Mouse (Mus musculus) embryonic facial prominence, embryonic 14.5 days (tissue): ENCODE measurements around the gene Socs1. TPM values are rescaled to one million over a fixed set of nuclear protein-coding genes. Genes with fewer than 3 reads are reported as not detected.
A peak's percentile ranks its signal among the peaks of the same experiment; 100 is the strongest.
"Not testable (repeated sequence)": the region's sequence is repeated elsewhere in the genome, so short reads cannot be mapped to it uniquely, and the experiment has no call there.

ENCODE experiments used
- ATAC-seq: fragments of 200-750 bp; cut with Nextera tagmentation; 2 replicates; pipeline ENCODE4 v1.8.0; 2017; ENCODE audit warnings: low read depth, moderate number of reproducible peaks, moderate TSS enrichment
- DNase-seq: peaks from one replicate; pipeline ENCODE4 v3.0.0-alpha.2; 2015; ENCODE audit warnings: low spot score
- H3K27ac ChIP-seq: fragments of 300-500 bp; sonication (generic); replicated peaks from 2 replicates; pipeline ENCODE4 v1.5.1; 2014; ENCODE audit warnings: low read depth, mild to moderate bottlenecking, low read length, moderate library complexity
- H3K27me3 ChIP-seq: fragments of 300-500 bp; sonication (generic); replicated peaks from 2 replicates; pipeline ENCODE4 v1.6.1; 2014; ENCODE audit warnings: low read length; ENCODE audit not compliant: control insufficient read depth, insufficient read depth
- H3K36me3 ChIP-seq: fragments of 300-500 bp; sonication (generic); 2 replicates; pipeline ENCODE4 v1.6.1; 2014; ENCODE audit warnings: low read length, mixed read lengths; ENCODE audit not compliant: control insufficient read depth, insufficient read depth
- H3K4me1 ChIP-seq: fragments of 300-500 bp; sonication (generic); 2 replicates; pipeline ENCODE4 v1.6.1; 2014; ENCODE audit warnings: antibody characterized with exemption, low read length; ENCODE audit not compliant: control insufficient read depth, insufficient read depth
- H3K4me2 ChIP-seq: fragments of 300-500 bp; sonication (generic); 2 replicates; pipeline ENCODE4 v1.6.1; 2014; ENCODE audit warnings: low read depth, mild to moderate bottlenecking, low read length, moderate library complexity, mixed read lengths
- H3K4me3 ChIP-seq: fragments of 300-500 bp; sonication (generic); 2 replicates; pipeline ENCODE4 v1.5.1; 2014; ENCODE audit warnings: low read depth, mild to moderate bottlenecking, low read length
- H3K9ac ChIP-seq: fragments of 300-500 bp; sonication (generic); 2 replicates; pipeline ENCODE4 v1.6.1; 2014; ENCODE audit warnings: low read depth, mild to moderate bottlenecking, low read length, moderate library complexity, mixed read lengths
- H3K9me3 ChIP-seq: fragments of 300-500 bp; sonication (generic); 2 replicates; pipeline ENCODE4 v1.6.1; 2016; ENCODE audit warnings: low read length; ENCODE audit not compliant: control insufficient read depth
- WGBS: fragments of 180-500 bp; shearing (Covaris S2); extraction: QIAGEN DNeasy Blood & Tissue Kit; methylation state at CpG from one replicate; pipeline ENCODE4 v1.1.7; 2014; 5-methylcytosine and 5-hydroxymethylcytosine counted together
- polyA plus RNA-seq: library from polyadenylated mRNA; unstranded; fragments of >200 nt; fragmentation: Nextera tagmentation; extraction: Ambion mirVana; gene quantifications from 2 replicates; pipeline ENCODE4 v1.2.1, GENCODE M21; 2014

Socs1 gene
- polyA plus RNA-seq, 1 experiment from 2014 or later, result 10.8 TPM

DNA sequence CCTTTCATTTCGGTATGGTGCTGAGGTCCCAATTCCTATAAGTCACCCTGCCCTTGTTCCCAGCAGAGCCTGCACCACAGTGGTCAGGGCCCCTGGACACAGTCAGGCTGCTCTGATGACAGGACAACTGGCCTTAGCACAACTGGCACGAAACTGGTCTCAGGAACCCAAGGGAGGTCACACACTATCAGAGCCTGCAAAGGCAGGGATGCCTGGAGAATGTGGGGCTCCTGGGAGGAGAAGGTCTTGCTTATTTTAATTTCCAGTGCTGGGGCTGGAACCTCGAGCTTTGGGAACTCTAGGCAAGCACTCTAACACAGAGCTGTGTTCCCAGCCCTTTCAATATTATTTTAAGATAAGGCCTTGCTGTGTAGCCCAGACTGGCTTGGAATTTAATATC, 34.6 kb upstream of the Socs1 start:
- Histone ChIP-seq H3K9me3 (0 out of 2 replicates have a peak, but pooled peaks cover 3% of the 10 kb centered on the region), H3K36me3 (no peaks in the 10 kb centered on the region), H3K9ac (no peak overlapping the region), H3K4me3 (no peak overlapping the region), H3K27ac (no peak overlapping the region), H3K4me1 (no peaks in the 10 kb centered on the region), H3K27me3 (no peaks in the 10 kb centered on the region), H3K4me2 (no peak overlapping the region)
- ATAC-seq (no peak), DNase-seq (no peak)
- 72% methylated on average over 3 of the region's 3 CpGs for WGBS

DNA sequence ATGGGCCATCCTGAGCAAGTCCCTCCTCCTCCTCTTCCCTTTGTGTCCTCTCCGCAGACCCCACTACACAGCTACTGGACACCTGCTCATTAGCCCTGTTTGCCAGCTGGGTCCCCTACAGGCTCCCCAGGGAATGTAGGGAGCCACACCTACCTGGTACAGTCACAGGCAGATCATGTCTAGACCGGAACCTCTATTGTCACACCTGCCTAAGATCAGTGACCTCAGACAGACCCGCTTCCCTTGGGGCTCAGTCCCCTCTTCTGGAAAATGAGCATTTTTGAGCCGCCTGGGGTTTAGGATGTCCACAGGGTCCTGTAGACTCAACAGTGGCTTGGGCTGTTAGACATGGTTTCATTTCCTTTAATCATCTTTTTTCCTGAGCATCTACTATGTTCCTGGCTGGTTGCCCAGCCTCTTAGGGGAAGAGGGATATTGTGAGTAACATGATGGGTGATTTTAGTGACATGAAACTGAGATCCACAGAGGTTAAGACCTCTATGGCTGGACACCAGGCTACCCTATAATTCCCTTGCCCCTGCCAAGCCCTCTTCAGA, 33.3 kb upstream of the Socs1 start:
- Histone ChIP-seq H3K4me1 (no peaks in the 10 kb centered on the region), H3K36me3 (no peaks in the 10 kb centered on the region), H3K4me3 (no peak overlapping the region), H3K9ac (no peak overlapping the region), H3K9me3 (0 out of 2 replicates have a peak, but pooled peaks cover 3% of the 10 kb centered on the region), H3K27ac (no peak overlapping the region), H3K27me3 (no peaks in the 10 kb centered on the region), H3K4me2 (no peak overlapping the region)
- no peak for DNase-seq
- ATAC-seq, result no peak
- WGBS, result 76% methylated on average over 4 of the region's 4 CpGs

DNA sequence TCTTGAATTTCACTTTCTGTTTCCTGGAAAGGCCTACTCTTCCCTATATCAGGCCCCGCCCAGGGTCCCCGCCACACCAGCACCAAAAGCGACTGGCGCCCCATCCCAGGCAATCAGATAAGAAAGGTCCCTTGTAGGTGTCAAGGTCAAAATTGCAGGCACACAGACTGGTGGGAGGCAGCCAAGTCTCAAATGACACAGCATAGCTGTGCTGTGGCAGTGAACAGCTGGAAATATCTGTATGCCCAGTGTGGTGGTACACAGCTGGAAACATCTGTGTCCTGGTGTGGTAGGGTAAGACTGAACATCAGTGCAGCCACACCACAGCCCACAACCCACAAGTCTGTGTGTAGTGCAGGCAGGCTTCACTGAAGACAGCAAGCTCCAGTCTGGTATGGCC, 29.5 kb upstream of the Socs1 start:
- no peaks in the 10 kb centered on the region for H3K4me1 ChIP-seq
- H3K9ac ChIP-seq, result no peak overlapping the region
- H3K9me3 ChIP-seq, result no peaks in the 10 kb centered on the region
- no peaks in the 10 kb centered on the region for H3K36me3 ChIP-seq
- no peaks in the 10 kb centered on the region for H3K27me3 ChIP-seq
- H3K27ac ChIP-seq, result no peak overlapping the region
- H3K4me3 ChIP-seq, result no peak overlapping the region
- H3K4me2 ChIP-seq, result no peak overlapping the region
- 75% methylated on average over 4 of the region's 4 CpGs for WGBS
- DNase-seq (peak; percentile 24), ATAC-seq (peak; percentile 57; the same call in 1 of the 2 replicates)

DNA sequence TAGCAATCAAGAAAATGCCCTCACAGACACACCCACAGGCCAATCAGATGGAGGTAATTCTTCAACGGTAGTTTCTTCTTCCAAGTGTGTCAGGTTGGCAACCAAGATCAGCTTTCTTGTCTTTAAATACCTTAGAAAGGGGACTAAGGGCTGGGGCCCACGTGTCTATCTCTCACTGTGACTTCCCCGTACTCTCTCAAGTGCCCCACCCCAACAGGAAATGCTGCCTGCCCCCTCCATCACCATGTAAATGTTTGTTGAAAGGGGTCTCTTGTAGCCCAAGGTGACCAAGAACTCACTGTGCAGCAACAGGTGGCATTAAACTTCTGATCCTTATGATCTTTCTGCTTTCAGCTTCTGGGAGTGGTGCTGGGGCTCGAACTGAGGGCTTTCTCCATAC, 28.4 kb upstream of the Socs1 start:
- Histone ChIP-seq H3K27ac (no peak overlapping the region), H3K4me1 (no peaks in the 10 kb centered on the region), H3K36me3 (no peaks in the 10 kb centered on the region), H3K9ac (no peak overlapping the region), H3K9me3 (no peaks in the 10 kb centered on the region), H3K4me2 (no peak overlapping the region), H3K4me3 (no peak overlapping the region), H3K27me3 (no peaks in the 10 kb centered on the region)
- DNase-seq (no peak), ATAC-seq (no peak)
- WGBS, result 80% methylated on average over 4 of the region's 4 CpGs

DNA sequence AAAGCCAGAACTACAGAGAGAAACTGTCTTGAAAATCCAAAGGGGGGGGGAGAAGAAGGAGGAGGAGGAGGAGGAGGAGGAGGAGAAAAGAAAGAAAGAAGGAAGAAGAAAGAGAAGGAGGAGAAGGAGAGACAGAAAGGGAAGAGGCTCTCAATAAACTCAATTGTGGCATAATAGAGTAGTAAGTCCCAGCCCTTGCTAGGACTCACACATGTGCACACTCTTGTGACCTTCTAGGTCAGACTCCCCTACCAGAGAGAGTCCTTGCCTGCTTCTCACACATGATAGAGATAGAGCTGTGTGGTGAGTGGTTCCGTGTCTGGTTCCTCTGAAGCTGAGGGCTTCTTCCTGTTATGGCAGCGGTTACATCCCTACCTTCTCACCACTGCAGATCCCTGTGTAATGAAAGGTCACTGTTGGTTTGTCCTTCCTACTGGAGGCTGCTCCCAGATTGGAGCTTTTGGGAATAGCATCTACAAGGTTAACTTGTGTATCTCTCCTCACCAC, 27.6 kb upstream of the Socs1 start, which contains the start of gene Gm11172:
Gm11172 (plus strand) TSS at position 51 of the 507 bp plus-strand sequence.
- H3K27ac ChIP-seq, result no peak within 1 kb of the TSS
- H3K4me1 ChIP-seq, result no peaks in the 10 kb centered on the region
- WGBS, result 85% methylated on average over 2 of the region's 2 CpGs
- no peak within 1 kb of the TSS for H3K9ac ChIP-seq
- no peaks in the 10 kb centered on the region for H3K27me3 ChIP-seq
- H3K4me2 ChIP-seq, result no peak within 1 kb of the TSS
- no peaks in the 10 kb centered on the region for H3K9me3 ChIP-seq
- no peak within 1 kb of the TSS for H3K4me3 ChIP-seq
- DNase-seq (no peak), ATAC-seq (no peak)
- H3K36me3 ChIP-seq, result no peaks in the 10 kb centered on the region

DNA sequence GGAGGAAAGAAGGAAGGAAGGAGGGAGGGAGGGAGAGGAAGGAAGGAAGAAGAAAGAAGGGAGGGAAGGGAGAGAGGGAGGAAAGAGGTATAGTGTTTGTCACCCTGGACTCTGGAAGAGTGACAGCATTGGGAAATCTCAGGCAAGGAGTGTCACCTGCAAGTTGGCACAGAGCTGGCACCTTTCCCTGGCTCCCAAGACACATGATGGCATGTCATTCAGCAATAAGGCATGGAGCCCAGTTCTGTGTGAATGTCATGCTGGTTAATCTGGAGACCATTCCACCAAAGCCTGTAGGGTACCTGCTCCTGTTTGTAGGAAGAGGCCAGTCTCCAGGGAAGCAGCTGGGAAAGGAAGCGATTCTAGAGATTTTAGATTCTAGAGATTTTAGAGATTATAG, 25.0 kb upstream of the Socs1 start:
- WGBS, result 91% methylated on average over 1 of the region's 1 CpGs
- no peaks in the 10 kb centered on the region for H3K9me3 ChIP-seq

DNA sequence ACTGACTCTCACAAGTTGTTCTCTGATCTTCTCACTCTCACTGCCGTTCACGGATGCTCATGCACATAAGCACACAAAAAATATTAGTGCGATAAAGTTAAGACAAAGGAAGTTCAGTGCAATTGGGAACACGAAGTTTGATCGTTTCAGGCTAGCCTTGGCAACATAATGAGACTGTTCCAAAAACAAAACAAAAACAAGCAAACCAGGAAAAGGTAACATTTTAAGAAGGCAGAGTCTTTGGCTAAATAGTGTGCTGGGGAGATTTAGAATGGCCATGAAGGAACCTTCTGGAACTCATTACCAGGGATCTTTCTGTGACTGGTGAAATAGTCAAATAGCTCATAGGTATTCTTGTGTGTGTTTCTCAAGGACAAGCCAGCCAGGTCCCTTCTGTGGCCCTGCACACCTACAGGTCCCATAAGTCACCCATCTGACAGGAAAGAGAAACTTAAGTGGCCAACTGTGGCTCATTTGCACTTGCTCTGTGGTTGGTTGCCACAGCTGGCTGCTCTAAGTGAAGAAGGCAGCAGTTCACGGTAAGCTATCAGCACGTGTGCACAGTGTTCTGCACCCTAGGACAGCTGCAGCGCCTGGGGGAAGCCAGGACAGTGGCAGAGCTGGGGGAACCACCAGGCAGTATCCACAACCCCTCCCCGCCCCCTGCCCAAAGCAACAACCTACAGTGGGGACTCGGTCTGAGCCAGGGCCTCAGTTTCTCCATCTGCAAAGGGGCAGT, 20.6 kb upstream of the Socs1 start, which contains the start of gene Prm1:
Prm1 (minus strand) TSS at position 51 of the 739 bp plus-strand sequence.
- WGBS, result 74% methylated on average over 10 of the region's 10 CpGs
- H3K27ac ChIP-seq, result no peak within 1 kb of the TSS

More for the DNA sequence above, 25.0 kb upstream of the Socs1 start:
- Histone ChIP-seq H3K27me3 (no peaks in the 10 kb centered on the region), H3K4me1 (no peaks in the 10 kb centered on the region), H3K4me3 (no peak overlapping the region), H3K9ac (no peak overlapping the region), H3K27ac (no peak overlapping the region), H3K36me3 (no peaks in the 10 kb centered on the region), H3K4me2 (no peak overlapping the region)
- ATAC-seq (no peak), DNase-seq (no peak)

DNA sequence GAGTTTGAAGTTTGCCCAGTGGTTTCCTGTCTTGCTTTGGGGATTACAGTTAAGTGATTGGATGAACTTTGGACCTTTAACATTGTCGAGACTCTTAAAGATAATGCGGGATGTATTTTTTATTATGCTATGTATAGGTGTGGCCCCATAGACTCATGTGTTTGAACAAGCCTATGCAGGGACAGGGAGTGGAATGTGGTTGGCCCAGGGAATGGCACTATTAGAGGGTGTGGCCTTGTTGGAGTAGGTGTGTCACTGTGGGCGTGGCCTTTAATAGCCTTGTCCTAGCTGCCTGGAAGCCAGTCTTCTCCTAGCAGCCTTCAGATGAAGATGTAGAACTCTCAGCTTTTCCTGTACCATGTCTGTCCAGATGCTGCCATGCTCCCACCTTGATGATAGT, 17.1 kb upstream of the Socs1 start:
- DNase-seq, H3K9me3 ChIP-seq, H3K36me3 ChIP-seq, H3K27me3 ChIP-seq, H3K4me1 ChIP-seq, H3K9ac ChIP-seq, H3K4me3 ChIP-seq, H3K4me2 ChIP-seq, H3K27ac ChIP-seq: not testable (repeated sequence)
- ATAC-seq, result 0 out of 2 replicates have a peak, but pooled peaks have one; percentile 53
- WGBS, result 72% methylated on average over 3 of the region's 3 CpGs

More for the DNA sequence above, 20.6 kb upstream of the Socs1 start, which contains the start of gene Prm1:
- no peak within 1 kb of the TSS for H3K9ac ChIP-seq
- H3K27me3 ChIP-seq, result no peaks in the 10 kb centered on the region
- no peaks in the 10 kb centered on the region for H3K4me1 ChIP-seq
- ATAC-seq, result no peak
- no peak within 1 kb of the TSS for H3K4me2 ChIP-seq
- DNase-seq, result no peak
- H3K4me3 ChIP-seq, result no peak within 1 kb of the TSS
- no peaks in the 10 kb centered on the region for H3K9me3 ChIP-seq
- H3K36me3 ChIP-seq, result no peaks in the 10 kb centered on the region
